Mouse (Mus musculus): ENCODE data around the gene Tiam1.

Tiam1 gene

GRCm38 (mm10) chr16:89890515-89891189 lies 252.9 kb downstream of the Tiam1 start:
- in situ Hi-C loops (cut with MboI; ENCODE audit: low sequenced_read_pairs): no loop called here

GRCm38 (mm10) chr16:89889890-89890462 lies 253.6 kb downstream of the Tiam1 start:
- in situ Hi-C loops (cut with MboI; ENCODE audit: low sequenced_read_pairs): no loop called here

GRCm38 (mm10) chr16:89886561-89886960 lies 257.0 kb downstream of the Tiam1 start:
- in situ Hi-C loops (cut with MboI; ENCODE audit: low sequenced_read_pairs): no loop called here

GRCm38 (mm10) chr16:89885661-89886060 lies 257.9 kb downstream of the Tiam1 start:
- in situ Hi-C loops (cut with MboI; ENCODE audit: low sequenced_read_pairs): no loop called here

GRCm38 (mm10) chr16:89883897-89884296 lies 259.7 kb downstream of the Tiam1 start:
- in situ Hi-C loops (cut with MboI; ENCODE audit: low sequenced_read_pairs): no loop called here

GRCm38 (mm10) chr16:89882477-89883234 lies 260.9 kb downstream of the Tiam1 start:
- in situ Hi-C loops (cut with MboI; ENCODE audit: low sequenced_read_pairs): no loop called here

GRCm38 (mm10) chr16:89877206-89877605 lies 266.4 kb downstream of the Tiam1 start:
- in situ Hi-C loops (cut with MboI; ENCODE audit: low sequenced_read_pairs): no loop called here

GRCm38 (mm10) chr16:89876079-89876478 lies 267.5 kb downstream of the Tiam1 start:
- in situ Hi-C loops (cut with MboI; ENCODE audit: low sequenced_read_pairs): no loop called here

- in situ Hi-C loops (cut with MboI; ENCODE audit: low sequenced_read_pairs): no loop called here
Measured at GRCm38 (mm10) chr16:89874012-89874704, 269.4 kb downstream of the Tiam1 start.

GRCm38 (mm10) chr16:89872011-89872942 lies 271.3 kb downstream of the Tiam1 start:
- in situ Hi-C loops (cut with MboI; ENCODE audit: low sequenced_read_pairs): no loop called here

- in situ Hi-C loops (cut with MboI; ENCODE audit: low sequenced_read_pairs): no loop called here
Measured at GRCm38 (mm10) chr16:89871382-89871781, 272.2 kb downstream of the Tiam1 start.

GRCm38 (mm10) chr16:89870059-89870458 lies 273.5 kb downstream of the Tiam1 start:
- in situ Hi-C loops (cut with MboI; ENCODE audit: low sequenced_read_pairs): no loop called here

- in situ Hi-C loops (cut with MboI; ENCODE audit: low sequenced_read_pairs): no loop called here
Measured at GRCm38 (mm10) chr16:89868502-89868901, 275.1 kb downstream of the Tiam1 start.

- in situ Hi-C loops (cut with MboI; ENCODE audit: low sequenced_read_pairs): no loop called here
Measured at GRCm38 (mm10) chr16:89867212-89867829, 276.2 kb downstream of the Tiam1 start.

- in situ Hi-C loops (cut with MboI; ENCODE audit: low sequenced_read_pairs): no loop called here
Measured at GRCm38 (mm10) chr16:89865136-89865535, 278.4 kb downstream of the Tiam1 start.

GRCm38 (mm10) chr16:89864710-89865109 lies 278.9 kb downstream of the Tiam1 start:
- in situ Hi-C loops (cut with MboI; ENCODE audit: low sequenced_read_pairs): no loop called here

GRCm38 (mm10) chr16:89863264-89863663 lies 280.3 kb downstream of the Tiam1 start:
- in situ Hi-C loops (cut with MboI; ENCODE audit: low sequenced_read_pairs): no loop called here

GRCm38 (mm10) chr16:89861531-89861930 lies 282.0 kb downstream of the Tiam1 start:
- in situ Hi-C loops (cut with MboI; ENCODE audit: low sequenced_read_pairs): no loop called here

GRCm38 (mm10) chr16:89860708-89861107 lies 282.9 kb downstream of the Tiam1 start:
- in situ Hi-C loops (cut with MboI; ENCODE audit: low sequenced_read_pairs): no loop called here

GRCm38 (mm10) chr16:89857666-89858065 lies 285.9 kb downstream of the Tiam1 start:
- in situ Hi-C loops (cut with MboI; ENCODE audit: low sequenced_read_pairs): no loop called here
